Mouse (Mus musculus): ENCODE measurements around the gene Fibp.

Fibp gene

GRCm38 (mm10) chr19:5431911-5432464 lies 28.4 kb upstream of the Fibp start:
- no peak for DNase-seq (ENCODE audit: low spot score in 2 of 2)

GRCm38 (mm10) chr19:5432992-5433852 lies 27.2 kb upstream of the Fibp start:
- no peak for DNase-seq (ENCODE audit: low spot score in 2 of 2)

- no peak for DNase-seq (ENCODE audit: low spot score in 2 of 2)
These were observed 26.5 kb upstream of the Fibp start for GRCm38 (mm10) chr19:5433951-5434350.

GRCm38 (mm10) chr19:5444371-5444908 lies 16.0 kb upstream of the Fibp start:
- no peak for DNase-seq (ENCODE audit: low spot score in 2 of 2)

GRCm38 (mm10) chr19:5444954-5445353 lies 15.5 kb upstream of the Fibp start:
- DNase-seq (ENCODE audit: low spot score in 2 of 2): no peak

- DNase-seq (ENCODE audit: low spot score in 2 of 2): no peak
These were observed 14.7 kb upstream of the Fibp start for GRCm38 (mm10) chr19:5445747-5446146.

GRCm38 (mm10) chr19:5447515-5448353 lies 12.7 kb upstream of the Fibp start, which contains the start of gene Fosl1:
TSS of gene Fosl1 (plus strand) at chr19:5447547.
- DNase-seq (ENCODE audit: low spot score in 2 of 2): peak; percentile 74 to 80

GRCm38 (mm10) chr19:5448354-5449150 lies 11.9 kb upstream of the Fibp start:
- no peak for DNase-seq (ENCODE audit: low spot score in 2 of 2)

GRCm38 (mm10) chr19:5449673-5450072 lies 10.7 kb upstream of the Fibp start:
- DNase-seq (ENCODE audit: low spot score in 2 of 2): no peak

- no peak for DNase-seq (ENCODE audit: low spot score in 2 of 2)
These were observed 8.6 kb upstream of the Fibp start for GRCm38 (mm10) chr19:5451766-5452165.

- DNase-seq (ENCODE audit: low spot score in 2 of 2): no peak
These were observed 5.4 kb upstream of the Fibp start for GRCm38 (mm10) chr19:5455037-5455436.

GRCm38 (mm10) chr19:5455568-5455967 lies 4.8 kb upstream of the Fibp start:
- DNase-seq (ENCODE audit: low spot score in 2 of 2): peak in 1 of 2 experiments; percentile 10

GRCm38 (mm10) chr19:5456241-5456921 lies 4.0 kb upstream of the Fibp start:
- peak in 1 of 2 experiments; percentile 13 for DNase-seq (ENCODE audit: low spot score in 2 of 2)

GRCm38 (mm10) chr19:5456922-5457745 lies 3.3 kb upstream of the Fibp start:
- DNase-seq (ENCODE audit: low spot score in 2 of 2): peak; percentile 94 to 98

GRCm38 (mm10) chr19:5457746-5458442 lies 2.5 kb upstream of the Fibp start, which contains the start of gene Ccdc85b:
TSS of gene Ccdc85b (minus strand) at chr19:5457894.
- peak in 1 of 2 experiments; percentile 3 for DNase-seq (ENCODE audit: low spot score in 2 of 2)

GRCm38 (mm10) chr19:5459019-5459418 lies 1.4 kb upstream of the Fibp start:
- peak in 1 of 2 experiments; percentile 59 for DNase-seq (ENCODE audit: low spot score in 2 of 2)

- no peak for DNase-seq (ENCODE audit: low spot score in 2 of 2)
These were observed 519 bp upstream of the Fibp start for GRCm38 (mm10) chr19:5459896-5460295.

GRCm38 (mm10) chr19:5461411-5461810 lies 996 bp downstream of the Fibp start:
- DNase-seq (ENCODE audit: low spot score in 2 of 2): no peak

- no peak for DNase-seq (ENCODE audit: low spot score in 2 of 2)
These were observed 2.8 kb downstream of the Fibp start for GRCm38 (mm10) chr19:5463212-5463611.

Data from right cerebral cortex, adult 2 months (tissue).